In the genomic region with DNA sequence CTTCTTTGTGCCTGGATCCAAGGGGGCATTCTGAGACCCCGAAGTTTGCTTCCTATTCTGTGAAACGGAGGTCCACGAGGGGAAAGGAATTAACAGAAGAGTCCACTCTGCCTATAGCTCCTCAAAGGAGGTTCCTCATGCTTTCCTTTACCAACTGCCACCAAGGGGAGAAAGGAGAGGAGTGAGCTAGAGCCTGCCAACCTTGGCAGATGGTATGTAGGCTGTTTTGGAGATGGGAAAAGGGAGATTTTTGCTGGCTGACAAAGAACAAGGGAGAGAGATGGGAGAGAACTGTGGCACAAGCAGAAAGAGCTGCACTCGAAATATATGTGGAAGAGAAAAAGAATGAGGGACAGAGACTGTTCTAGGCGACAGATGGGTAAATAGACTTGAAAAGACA, we compare ENCODE assay signal across 17 mouse cellular contexts. TPM values are rescaled to one million over a fixed set of nuclear protein-coding genes. Genes with fewer than 3 reads are reported as not detected.
DNase-seq lines count a peak whose midpoint lies in the region; ATAC-seq lines count a peak whose summit lies in the region.
"Had no signal": no experiment of that assay in that cellular context is flagged by ENCODE, and none has a peak within 500 bp of the region (broad histone marks: within the 10 kb centered on the region; RNA-seq: fewer than 3 reads in every experiment).

No protein-coding gene starts in this region.

- no peaks in the 10 kb centered on the region for H3K36me3 ChIP-seq in heart, embryonic 11.5 days (ENCODE audit: control insufficient read depth, insufficient read depth, low read length)
- H3K36me3 ChIP-seq: embryonic facial prominence, embryonic 15.5 days; intestine, embryonic 15.5 days; limb, embryonic 13.5 days had no signal

- H3K27me3 ChIP-seq in heart, embryonic 11.5 days (ENCODE audit: control insufficient read depth, insufficient read depth, low read length) = no peaks in the 10 kb centered on the region
- H3K27me3 ChIP-seq: embryonic facial prominence, embryonic 15.5 days; forebrain, embryonic 13.5 days; intestine, embryonic 15.5 days; limb, embryonic 13.5 days had no signal

- no peak overlapping the region for H3K4me2 ChIP-seq in heart, embryonic 11.5 days
- H3K4me2 ChIP-seq: embryonic facial prominence, embryonic 15.5 days; forebrain, embryonic 13.5 days; intestine, embryonic 15.5 days; limb, embryonic 13.5 days had no signal

- DNase-seq in heart, adult 11 months = peak; percentile 30
- peak; percentile 77 to 84 for DNase-seq in frontal cortex, adult 2 months (ENCODE audit: extremely low spot score in 1 of 2, low spot score in 1 of 2)
- peak; percentile 37 to 44 for DNase-seq in layer of hippocampus, postnatal 36 days
- peak; percentile 67 for DNase-seq in right cerebral cortex, postnatal 25 days
- no peak for DNase-seq in testis, postnatal 10 days (ENCODE audit: low spot score)
- DNase-seq in adrenal gland, postnatal 14 days = no peak
- DNase-seq in yolk sac, embryonic 10.5 days (ENCODE audit: low spot score) = no peak
- DNase-seq: adrenal gland, adult 8-10 months; gastrocnemius, postnatal 25 days; kidney, postnatal 25 days; lung, postnatal 4 days had no signal

- no peak overlapping the region for H3K4me3 ChIP-seq in heart, embryonic 11.5 days (ENCODE audit: low read depth, low read length)
- H3K4me3 ChIP-seq: embryonic facial prominence, embryonic 15.5 days; forebrain, embryonic 13.5 days; intestine, embryonic 15.5 days; limb, embryonic 13.5 days had no signal

- no peak overlapping the region for H3K9ac ChIP-seq in heart, embryonic 11.5 days (ENCODE audit: low read depth, low read length)
- H3K9ac ChIP-seq: embryonic facial prominence, embryonic 15.5 days; forebrain, embryonic 13.5 days; intestine, embryonic 15.5 days; limb, embryonic 13.5 days had no signal

- ATAC-seq in heart, embryonic 11.5 days (replicated peaks; ENCODE audit: insufficient number of reproducible peaks, low FRiP score, low TSS enrichment) = no peak
- ATAC-seq: intestine, embryonic 15.5 days had no signal

- H3K9me3 ChIP-seq in heart, embryonic 11.5 days (replicated peaks; ENCODE audit: control insufficient read depth, low read length) = no peaks in the 10 kb centered on the region
- H3K9me3 ChIP-seq: embryonic facial prominence, embryonic 15.5 days; forebrain, embryonic 13.5 days; intestine, embryonic 15.5 days; limb, embryonic 13.5 days had no signal

- no peak overlapping the region for H3K27ac ChIP-seq in heart, embryonic 11.5 days (ENCODE audit: low read depth, low read length)
- H3K27ac ChIP-seq: embryonic facial prominence, embryonic 15.5 days; forebrain, embryonic 13.5 days; intestine, embryonic 15.5 days; limb, embryonic 13.5 days had no signal

- 71% methylated on average over 5 of the region's 5 CpGs for WGBS in heart, embryonic 11.5 days (ENCODE audit: insufficient replicate concordance)

- no peaks in the 10 kb centered on the region for H3K4me1 ChIP-seq in heart, embryonic 11.5 days (ENCODE audit: control insufficient read depth, insufficient read depth, low read length)
- H3K4me1 ChIP-seq: intestine, embryonic 15.5 days; limb, embryonic 13.5 days had no signal

RNA-seq across cellular contexts. Expression of gene Brinp2, which starts 28.0 kb away (rescaled TPM):
- 0.33 and 0.39 TPM in 2 replicates for polyA plus RNA-seq in heart, embryonic 11.5 days (2014; fragmentation: Nextera tagmentation; extraction: Ambion mirVana)
- 64.9 and 69.5 TPM in 2 replicates for polyA plus RNA-seq in frontal cortex, adult 2 months (2012; rRNA removed)
- total RNA-seq in layer of hippocampus, postnatal 36 days (2021) = 10 to 100 TPM; 76.5 to 80.4 TPM
- total RNA-seq in adrenal gland, postnatal 14 days (2021) = 0.52 and 2.4 TPM in 2 replicates
- polyA plus RNA-seq: liver, embryonic 16.5 days had no signal

RNA-seq across cellular contexts. Expression of gene Astn1, which starts 33.9 kb away (rescaled TPM):
- polyA plus RNA-seq in heart, embryonic 11.5 days (2014; fragmentation: Nextera tagmentation; extraction: Ambion mirVana) = 2.1 and 2.6 TPM in 2 replicates
- 76.1 and 83.3 TPM in 2 replicates for polyA plus RNA-seq in frontal cortex, adult 2 months (2012; rRNA removed)
- 100 to 1,000 TPM; 178 to 184 TPM for total RNA-seq in layer of hippocampus, postnatal 36 days (2021)
- 5.6 and 9.1 TPM in 2 replicates for total RNA-seq in adrenal gland, postnatal 14 days (2021)
- polyA plus RNA-seq: liver, embryonic 16.5 days had no signal

Comparison
In these comparisons a context has a peak if more than half of its experiments do, and no peak if none do; other contexts are left out.
1. DNase-seq: peak in heart, adult 11 months (single experiment), frontal cortex, adult 2 months (2 of 2), layer of hippocampus, postnatal 36 days (2 of 2) and right cerebral cortex, postnatal 25 days (single experiment); none in testis, postnatal 10 days (single experiment), adrenal gland, postnatal 14 days (single experiment) and yolk sac, embryonic 10.5 days (single experiment).
2. RNA of gene Brinp2, which starts 28.0 kb away (total RNA-seq): 76.5 to 80.4 TPM in layer of hippocampus, postnatal 36 days; 0.52 to 2.4 TPM in adrenal gland, postnatal 14 days; every median in the first group is over 10 times any median in the second.
3. RNA of gene Astn1, which starts 33.9 kb away (total RNA-seq): 178 to 184 TPM in layer of hippocampus, postnatal 36 days; 5.6 to 9.1 TPM in adrenal gland, postnatal 14 days; every median in the first group is over 10 times any median in the second.